Mouse (Mus musculus) heart, postnatal 4 days (tissue): ENCODE data around the gene Zfp873. TPM values are rescaled to one million over a fixed set of nuclear protein-coding genes. Genes with fewer than 3 reads are reported as not detected.
"Not testable (repeated sequence)": the region's sequence is repeated elsewhere in the genome, so short reads cannot be mapped to it uniquely, and the experiment has no call there.

Experiments used
- DNase-seq: peaks from one replicate; pipeline ENCODE4 v3.0.0; 2021
- total RNA-seq, 2 experiments: library from RNA; stranded (reverse); gene quantifications; 2 replicates each; pipeline ENCODE4 v1.2.3; 2021

Gene Zfp873
- 10 to 100 TPM; 10.9 to 11.8 TPM for total RNA-seq

- DNase-seq, result peak; percentile 95
These were observed at the start of gene Zfp873 for GRCm38 (mm10) chr10:82047597-82048459. Zfp873 (plus strand) TSS chr10:82048123.

DNA sequence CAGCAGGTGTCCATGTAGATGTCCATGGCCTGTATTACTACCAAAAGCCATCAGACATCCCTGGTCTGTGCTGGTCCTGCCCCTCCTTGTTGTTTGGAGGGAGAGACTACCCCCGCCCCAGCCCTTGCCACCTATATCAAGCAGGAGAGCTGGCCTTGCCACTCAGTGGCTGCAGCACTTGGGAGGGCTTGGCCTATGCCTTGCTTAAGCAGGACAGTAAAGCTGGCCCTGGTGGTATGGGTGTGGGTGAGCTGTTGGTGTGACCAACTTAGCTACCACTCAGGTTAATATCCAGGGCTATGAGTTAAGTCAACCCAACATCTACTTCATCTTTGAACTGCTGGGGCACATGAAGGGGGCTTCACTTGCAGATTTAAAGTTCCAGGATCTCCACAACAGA lies 44.7 kb upstream of the Zfp873 start:
- not testable (repeated sequence) for DNase-seq

GRCm38 (mm10) chr10:82004822-82005221 lies 43.1 kb upstream of the Zfp873 start:
- DNase-seq, result peak; percentile 32

DNA sequence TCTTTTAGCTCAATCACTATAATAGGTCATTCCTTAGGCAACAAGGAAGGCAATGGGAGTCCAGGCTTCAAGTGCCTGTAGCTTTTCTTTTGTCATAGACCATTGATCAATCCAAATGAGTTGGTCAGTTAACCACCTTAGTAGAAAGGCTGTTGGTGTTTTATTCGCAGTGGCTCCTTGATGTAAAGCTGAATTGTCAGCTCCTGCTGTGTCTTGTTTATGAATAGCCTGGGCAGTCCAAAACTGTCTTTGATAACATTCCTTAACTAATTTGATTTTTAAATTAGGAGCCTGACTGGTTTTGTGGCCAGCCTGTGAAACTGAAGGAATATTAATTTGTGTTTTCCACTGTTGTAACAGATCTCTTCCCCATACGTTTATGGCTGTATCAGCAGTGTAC lies 5.7 kb upstream of the Zfp873 start:
- no peak for DNase-seq

- no peak for DNase-seq
These were observed 1.3 kb upstream of the Zfp873 start for GRCm38 (mm10) chr10:82046603-82047002.

- DNase-seq, result not testable (repeated sequence)
These were observed 509 bp downstream of the Zfp873 start for GRCm38 (mm10) chr10:82048460-82048804.

DNA sequence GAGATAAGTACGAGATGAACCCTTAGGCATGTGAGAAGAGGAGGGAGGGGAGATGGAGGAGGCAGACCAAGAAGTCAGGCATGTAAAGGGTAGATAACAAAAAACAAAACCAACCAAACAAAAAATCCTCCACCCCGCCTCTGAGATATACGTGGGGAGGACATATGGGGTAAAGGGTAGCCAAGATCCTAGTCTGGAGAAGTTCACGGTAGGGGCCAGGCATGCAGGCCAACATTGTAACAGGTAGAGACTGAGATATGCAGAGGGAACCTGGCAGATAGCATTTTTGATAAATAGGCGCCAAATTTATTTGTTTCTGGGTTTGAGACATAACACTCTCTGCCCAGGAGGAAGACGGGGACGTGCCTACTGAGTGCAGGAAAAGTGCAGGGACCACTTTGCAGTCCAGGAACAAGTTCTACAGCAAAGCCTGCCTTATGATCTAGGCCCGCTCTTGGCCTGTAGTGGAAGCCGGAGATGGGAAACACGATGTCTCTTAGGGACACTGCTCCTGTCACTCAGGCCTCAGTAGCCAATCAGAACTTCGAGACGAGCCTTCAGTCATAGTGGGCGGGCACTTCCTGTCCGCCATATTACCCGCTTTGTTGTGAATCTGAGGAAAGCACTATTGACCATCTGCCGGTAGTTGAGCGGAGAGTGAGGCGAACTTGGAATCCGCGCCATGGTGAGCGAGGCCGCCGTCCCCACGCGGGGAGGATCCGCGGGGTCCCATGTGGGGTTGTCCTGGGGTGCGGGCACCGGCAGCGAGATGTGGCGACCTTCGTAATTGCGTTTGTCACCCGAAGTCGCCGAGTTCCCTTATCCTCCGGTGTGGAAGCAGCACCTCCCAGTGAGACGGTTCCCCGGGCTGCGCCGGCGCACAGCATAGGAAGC lies 35.1 kb downstream of the Zfp873 start, which contains the start of gene BC024063:
Gene BC024063, plus strand, starts transcription at position 626 of the 894 bp plus-strand sequence.
- peak; percentile 79 for DNase-seq

- not testable (repeated sequence) for DNase-seq
These were observed 35.7 kb downstream of the Zfp873 start for GRCm38 (mm10) chr10:82083622-82083971.

Other genes starting within 250 kb of the Zfp873 start
- 1 to 10 TPM; 1.6 to 2.9 TPM for gene Gm4767, start 235.9 kb upstream of the Zfp873 start, total RNA-seq
- gene Gm32687, start 184.2 kb upstream of the Zfp873 start, total RNA-seq, result 1 to 10 TPM in 1 of 2 experiments, not detected in 1; 2.8 TPM
- gene Zfp781, start 117.6 kb upstream of the Zfp873 start, total RNA-seq, result 1 to 10 TPM; 1.7 to 1.8 TPM
- 1 to 10 TPM; 4.3 to 4.5 TPM for gene BC024063, start 35.2 kb downstream of the Zfp873 start, total RNA-seq
- gene AU041133, start 79.9 kb downstream of the Zfp873 start, total RNA-seq, result 1 to 10 TPM; 5.9 to 6.0 TPM
- gene Zfp938, start 193.2 kb downstream of the Zfp873 start, total RNA-seq, result 1 to 10 TPM; 9.8 to 10.0 TPM